Mouse (Mus musculus) small intestine, adult 2 months (tissue): ENCODE measurements at regions not wholly inside any gene's neighbourhood (a gene's known extent, or its start where the extent isn't known, plus 50 kb on each side); places are given as distances from the start of the nearest gene placed in this dataset.

Experiments used
- H3K27ac ChIP-seq: fragments of 200-500 bp; 2 replicates; pipeline ENCODE4 v1.5.1; 2012; ENCODE audit warnings: low read depth, low read length, control low read depth, inconsistent platforms; ENCODE audit not compliant: insufficient read depth
- H3K27me3 ChIP-seq: fragments of 200-500 bp; 2 replicates; pipeline ENCODE4 v1.6.1; 2012; ENCODE audit warnings: mild to moderate bottlenecking, moderate library complexity, low read length, inconsistent platforms; ENCODE audit not compliant: control insufficient read depth, insufficient read depth
- H3K36me3 ChIP-seq: fragments of 200-500 bp; 2 replicates; pipeline ENCODE4 v1.6.1; 2012; ENCODE audit warnings: mild to moderate bottlenecking, low read length, control low read depth, inconsistent platforms; ENCODE audit not compliant: control insufficient read depth, insufficient read depth
- H3K4me1 ChIP-seq: fragments of 200-500 bp; 2 replicates; pipeline ENCODE4 v1.6.1; 2012; ENCODE audit warnings: low read length, inconsistent platforms, mixed read lengths; ENCODE audit not compliant: control insufficient read depth, insufficient read depth, insufficient read length
- H3K4me3 ChIP-seq: fragments of 200-500 bp; 2 replicates; pipeline ENCODE4 v1.5.1; 2012; ENCODE audit warnings: low read depth, mild to moderate bottlenecking, control low read depth, inconsistent platforms, low read length, moderate library complexity
- CTCF ChIP-seq: fragments of 200-500 bp; IDR thresholded peaks from 2 replicates; pipeline ENCODE4 v1.5.1; 2012; ENCODE audit warnings: low read depth, mild to moderate bottlenecking, control low read depth, inconsistent platforms, low read length, moderate library complexity, mixed read lengths; ENCODE audit not compliant: insufficient replicate concordance, insufficient read length; ENCODE audit errors: extremely low read depth
- POLR2A ChIP-seq: fragments of 200-500 bp; IDR thresholded peaks from 2 replicates; pipeline ENCODE4 v1.6.1; 2012; ENCODE audit warnings: low read depth, mild to moderate bottlenecking, control low read depth, inconsistent platforms, low read length, moderate library complexity
- WGBS: fragments of 180-500 bp; shearing (Covaris S2); methylation state at CpG from one replicate; pipeline ENCODE4 v1.1.7; 2018; 5-methylcytosine and 5-hydroxymethylcytosine counted together

GRCm38 (mm10) chr13:101915542-101915941 is 147.5 kb upstream of the Pik3r1 start:
- no peaks in the 10 kb centered on the region for H3K36me3 ChIP-seq
- 32% methylated on average over 6 of the region's 6 CpGs for WGBS

GRCm38 (mm10) chr13:101915948-101916594 is 148.1 kb upstream of the Pik3r1 start:
- Histone ChIP-seq H3K36me3 (no peaks in the 10 kb centered on the region), H3K4me3 (no peak overlapping the region), H3K4me1 (peaks cover 25% of the 10 kb centered on the region; the same call in 1 of the 2 replicates), H3K27ac (peak overlapping the region; percentile 84), H3K27me3 (no peaks in the 10 kb centered on the region)
- 22% methylated on average over 6 of the region's 6 CpGs for WGBS
- TF ChIP-seq POLR2A, result no peak
- TF ChIP-seq CTCF, result no peak

More at GRCm38 (mm10) chr13:101915542-101915941, 147.5 kb upstream of the Pik3r1 start:
- no peak for TF ChIP-seq CTCF
- TF ChIP-seq POLR2A, result no peak
- H3K27me3 ChIP-seq, result no peaks in the 10 kb centered on the region
- H3K4me3 ChIP-seq, result no peak overlapping the region
- H3K4me1 ChIP-seq, result peaks cover 22% of the 10 kb centered on the region; the same call in 1 of the 2 replicates
- peak overlapping the region; percentile 84 for H3K27ac ChIP-seq

- Histone ChIP-seq H3K27ac (no peak overlapping the region), H3K36me3 (no peaks in the 10 kb centered on the region), H3K4me1 (peaks cover 25% of the 10 kb centered on the region; the same call in 1 of the 2 replicates), H3K27me3 (no peaks in the 10 kb centered on the region), H3K4me3 (no peak overlapping the region)
- 23% methylated on average over 5 of the region's 5 CpGs for WGBS
- no peak for TF ChIP-seq POLR2A
- no peak for TF ChIP-seq CTCF
These were observed 148.9 kb upstream of the Pik3r1 start for GRCm38 (mm10) chr13:101916876-101917275.

- no peak overlapping the region for H3K4me3 ChIP-seq
- no peaks in the 10 kb centered on the region for H3K36me3 ChIP-seq
- WGBS, result 83% methylated on average over 3 of the region's 3 CpGs
- peaks cover 25% of the 10 kb centered on the region; the same call in 1 of the 2 replicates for H3K4me1 ChIP-seq
- no peaks in the 10 kb centered on the region for H3K27me3 ChIP-seq
- H3K27ac ChIP-seq, result no peak overlapping the region
- TF ChIP-seq POLR2A, result no peak
- TF ChIP-seq CTCF, result no peak
These were observed 150.2 kb upstream of the Pik3r1 start for GRCm38 (mm10) chr13:101918185-101918584.

- Histone ChIP-seq H3K4me1 (peaks cover 20% of the 10 kb centered on the region; the same call in 1 of the 2 replicates), H3K4me3 (no peak overlapping the region), H3K27ac (no peak overlapping the region), H3K36me3 (no peaks in the 10 kb centered on the region), H3K27me3 (no peaks in the 10 kb centered on the region)
- TF ChIP-seq CTCF (no peak), POLR2A (no peak)
- WGBS, result 71% methylated on average over 5 of the region's 5 CpGs
These were observed 151.2 kb upstream of the Pik3r1 start for GRCm38 (mm10) chr13:101919266-101919665.

GRCm38 (mm10) chr13:101920384-101920783 is 152.4 kb upstream of the Pik3r1 start:
- no peaks in the 10 kb centered on the region for H3K27me3 ChIP-seq
- 31% methylated on average over 3 of the region's 3 CpGs for WGBS
- H3K4me3 ChIP-seq, result no peak overlapping the region
- TF ChIP-seq CTCF (no peak), POLR2A (no peak)
- no peaks in the 10 kb centered on the region for H3K36me3 ChIP-seq
- peaks cover 13% of the 10 kb centered on the region; the same call in 1 of the 2 replicates for H3K4me1 ChIP-seq
- H3K27ac ChIP-seq, result no peak overlapping the region

GRCm38 (mm10) chr13:101924637-101925036 is 156.6 kb upstream of the Pik3r1 start:
- no peak overlapping the region for H3K4me3 ChIP-seq
- WGBS, result 99% methylated on average over 2 of the region's 2 CpGs
- H3K36me3 ChIP-seq, result no peaks in the 10 kb centered on the region
- peaks cover 7% of the 10 kb centered on the region; the same call in 1 of the 2 replicates for H3K4me1 ChIP-seq
- H3K27me3 ChIP-seq, result no peaks in the 10 kb centered on the region
- no peak overlapping the region for H3K27ac ChIP-seq
- no peak for TF ChIP-seq POLR2A
- TF ChIP-seq CTCF, result no peak

- no peaks in the 10 kb centered on the region for H3K36me3 ChIP-seq
- H3K27me3 ChIP-seq, result no peaks in the 10 kb centered on the region
- H3K27ac ChIP-seq, result no peak overlapping the region
- 59% methylated on average over 4 of the region's 4 CpGs for WGBS
- no peak for TF ChIP-seq CTCF
- TF ChIP-seq POLR2A, result no peak
- H3K4me1 ChIP-seq, result peaks cover 3% of the 10 kb centered on the region; the same call in 1 of the 2 replicates
- no peak overlapping the region for H3K4me3 ChIP-seq
These were observed 163.2 kb upstream of the Pik3r1 start for GRCm38 (mm10) chr13:101931264-101931663.
